Mouse (Mus musculus) embryo, embryonic 11 days (tissue): ENCODE results near the gene Gm5767.
A peak's percentile ranks its signal among the peaks of the same experiment; 100 is the strongest.

Source experiments
- DNase-seq: peaks from one replicate; pipeline ENCODE4 v3.0.0-alpha.2; 2015

Gene Gm5767

DNA sequence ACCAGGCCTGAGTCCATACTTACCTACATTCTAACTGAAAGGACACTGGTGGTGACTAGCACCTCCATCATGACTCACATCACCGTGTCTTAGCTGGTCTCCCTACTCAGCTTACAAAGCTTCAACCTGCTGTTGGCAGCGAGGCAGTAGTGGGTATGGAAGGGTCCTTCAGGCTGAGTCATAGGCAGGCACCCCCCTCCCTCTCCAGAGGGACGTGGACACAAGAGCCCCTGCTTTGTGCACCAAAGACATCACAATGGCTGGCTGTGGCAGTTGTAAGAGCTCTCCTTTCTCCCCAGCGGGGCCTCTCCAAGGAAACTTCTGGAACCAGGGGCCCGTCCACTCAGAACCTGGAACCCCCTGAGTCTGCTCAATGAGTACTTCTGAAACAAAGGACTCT lies at the start of gene Gm5767:
TSS of gene Gm5767 (plus strand) at position 301 of the 400 bp plus-strand sequence.
- DNase-seq = no peak

- DNase-seq = no peak
Observed at GRCm38 (mm10) chr16:8631428-8631827, 49.1 kb upstream of the Gm5767 start.

DNA sequence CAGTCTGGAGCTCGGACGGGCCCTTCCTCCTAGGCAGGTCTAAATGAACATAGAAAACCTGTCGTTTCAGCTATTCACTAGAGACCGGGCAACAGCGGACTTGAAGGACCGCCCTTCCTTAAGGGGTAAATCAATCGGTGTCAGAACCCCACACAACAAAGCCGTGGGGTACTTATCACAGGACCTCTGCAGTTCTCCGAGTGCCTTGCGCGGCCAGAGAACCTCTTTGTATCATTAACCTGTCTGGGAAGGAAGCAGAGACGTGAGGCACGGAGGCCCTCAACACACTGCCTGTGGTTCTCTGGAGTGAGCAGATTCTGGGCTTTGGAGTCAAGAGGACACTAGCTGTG lies 43.7 kb upstream of the Gm5767 start:
- DNase-seq = no peak

DNA sequence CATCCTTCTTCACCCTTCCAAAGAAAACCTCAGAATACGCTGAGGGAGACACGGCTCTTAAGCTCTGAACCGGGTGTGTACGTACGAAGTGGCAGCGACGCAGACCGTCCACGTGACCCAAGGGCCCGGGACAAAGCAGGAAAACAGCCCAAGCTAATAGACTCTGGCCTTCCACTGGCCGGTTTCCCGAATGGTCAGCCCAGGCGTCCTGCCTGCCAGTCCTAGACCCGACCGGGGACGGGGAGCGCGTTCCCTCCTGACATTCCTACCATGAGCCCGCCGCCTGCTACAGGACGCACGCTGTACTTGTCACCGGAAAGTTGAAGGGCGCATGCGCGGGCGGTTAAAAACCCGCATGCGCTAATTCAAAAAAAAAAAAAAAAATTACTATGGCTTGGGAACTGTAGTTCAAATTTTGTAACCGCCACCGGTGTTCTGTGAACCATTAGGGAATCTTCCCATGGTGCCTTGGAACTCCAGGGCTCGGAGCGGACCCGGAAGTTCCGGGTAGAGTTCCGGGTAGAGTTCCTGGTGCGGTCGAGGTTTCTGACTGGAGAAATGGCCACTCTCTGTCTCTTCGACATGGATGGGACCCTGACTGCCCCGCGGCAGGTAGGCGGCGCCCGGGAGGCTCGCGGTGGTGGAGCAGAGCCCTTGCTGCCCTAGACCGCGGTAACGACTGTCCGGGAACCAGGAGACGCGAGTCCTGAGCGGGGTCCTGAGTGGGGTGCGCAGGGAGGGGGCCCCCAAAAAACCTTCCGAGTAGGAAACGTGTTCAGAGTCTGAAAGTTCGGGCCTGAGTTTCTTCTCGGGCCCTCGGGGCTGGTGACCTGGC lies 43.1 kb upstream of the Gm5767 start, which contains the start of the genes Pmm2 and Tmem186:
TSS of gene Pmm2 (plus strand) at position 458 of the 835 bp plus-strand sequence.
TSS of gene Tmem186 (minus strand) at position 496 of the 835 bp plus-strand sequence.
- DNase-seq = peak; percentile 92

DNA sequence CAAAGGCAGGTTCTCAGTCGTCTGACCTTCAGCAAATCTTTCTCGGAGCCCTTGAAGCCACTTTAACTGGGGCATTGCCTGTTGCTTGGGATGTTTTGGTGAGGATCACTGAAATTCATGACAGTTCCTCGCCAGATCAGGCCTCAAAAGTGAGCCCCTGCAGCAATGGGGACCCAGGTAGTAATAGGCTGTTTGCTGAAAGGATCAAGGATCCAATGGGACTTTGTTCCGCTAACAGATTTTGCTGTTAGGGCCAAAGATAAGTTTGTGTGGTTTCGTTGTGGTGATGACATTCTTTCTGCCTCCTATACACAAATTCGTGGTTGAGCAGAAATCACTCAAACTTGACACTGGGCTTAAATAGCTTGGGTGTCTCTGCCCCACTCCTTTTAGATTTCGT lies 42.4 kb upstream of the Gm5767 start:
- no peak for DNase-seq

- no peak for DNase-seq
Observed at GRCm38 (mm10) chr16:8639466-8640191, 40.9 kb upstream of the Gm5767 start.

DNA sequence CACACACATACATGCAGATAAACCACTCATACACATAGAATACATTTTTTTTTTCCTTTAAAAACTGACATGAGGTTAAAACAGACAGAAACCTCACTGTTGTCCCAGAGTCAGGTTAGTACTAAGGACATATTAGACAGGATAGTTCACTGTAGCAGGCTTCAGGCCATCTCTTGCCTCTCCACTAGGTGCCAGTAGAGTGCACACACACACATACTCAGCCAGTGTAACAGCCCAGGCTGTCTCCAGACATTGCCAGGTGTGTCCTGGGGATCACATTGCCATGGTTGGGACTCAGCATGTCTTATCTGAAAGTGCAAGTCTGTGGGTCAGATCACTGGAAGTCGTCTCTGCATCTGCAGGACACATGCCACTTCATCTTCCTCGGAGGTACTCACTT lies 36.7 kb upstream of the Gm5767 start:
- DNase-seq = peak; percentile 56

- DNase-seq = no peak
Observed at GRCm38 (mm10) chr16:8645546-8645945, 35.0 kb upstream of the Gm5767 start.

DNA sequence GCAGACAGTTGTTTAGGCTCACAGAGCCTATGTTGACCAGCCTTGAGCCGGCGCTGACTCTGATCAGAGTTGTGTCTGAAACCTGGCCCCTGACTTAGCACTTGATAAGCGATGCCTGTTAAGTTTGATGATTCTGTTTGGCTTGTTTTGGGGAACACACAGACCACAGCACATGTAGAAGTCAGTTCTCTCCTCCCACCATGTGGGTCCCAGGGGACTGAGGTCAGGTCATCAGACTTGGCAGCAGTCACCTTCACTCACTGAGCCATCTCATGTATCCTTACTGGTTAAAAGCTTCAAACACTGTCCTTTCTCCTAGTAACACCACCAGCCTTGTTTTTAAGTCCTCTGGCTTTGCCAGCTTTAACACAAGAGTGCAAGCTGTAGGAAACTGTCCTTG lies 30.6 kb upstream of the Gm5767 start:
- no peak for DNase-seq

- DNase-seq = no peak
Observed at GRCm38 (mm10) chr16:8655108-8655507, 25.5 kb upstream of the Gm5767 start.

- no peak for DNase-seq
Observed at GRCm38 (mm10) chr16:8655599-8655998, 25.0 kb upstream of the Gm5767 start.

DNA sequence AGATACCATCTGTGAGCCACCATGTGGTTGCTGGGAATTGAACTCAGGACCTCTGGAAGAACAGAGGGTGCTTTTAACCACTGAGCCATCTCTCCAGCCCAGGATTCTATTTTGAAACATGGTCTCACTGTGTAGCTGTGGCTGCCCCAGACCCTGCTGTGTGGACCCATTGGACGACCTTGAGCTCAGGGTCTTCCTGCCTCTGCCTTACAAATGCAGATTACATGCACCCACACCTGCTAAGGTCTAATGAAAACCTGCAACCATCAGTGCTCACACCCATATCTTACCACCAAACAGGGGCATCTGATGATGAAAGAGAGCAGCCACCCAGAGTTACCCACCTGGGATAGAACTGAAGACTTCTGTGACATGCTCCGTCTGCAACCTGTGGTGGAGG lies 24.3 kb upstream of the Gm5767 start:
- DNase-seq = no peak

GRCm38 (mm10) chr16:8658349-8658748 lies 22.2 kb upstream of the Gm5767 start:
- no peak for DNase-seq

GRCm38 (mm10) chr16:8658764-8659163 lies 21.8 kb upstream of the Gm5767 start:
- DNase-seq = no peak

DNA sequence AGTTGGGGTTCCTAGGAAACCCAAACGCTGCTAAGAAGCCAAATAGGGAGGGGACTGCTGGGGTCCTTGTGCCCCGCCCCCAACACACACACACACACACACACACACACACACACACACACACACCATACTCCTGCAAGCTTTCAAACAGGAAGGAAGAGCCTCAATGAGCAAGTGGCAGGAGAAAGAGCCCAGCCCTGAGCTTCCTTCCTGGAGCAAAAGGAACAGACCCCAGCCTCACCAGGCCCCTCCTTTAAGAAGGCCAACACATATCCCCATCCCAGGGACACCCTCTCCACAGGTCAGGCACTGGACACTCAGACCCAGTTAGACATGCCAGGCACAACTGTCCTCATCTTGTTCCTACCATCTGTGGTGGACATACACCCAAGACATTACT lies 17.5 kb upstream of the Gm5767 start:
- DNase-seq = no peak

DNA sequence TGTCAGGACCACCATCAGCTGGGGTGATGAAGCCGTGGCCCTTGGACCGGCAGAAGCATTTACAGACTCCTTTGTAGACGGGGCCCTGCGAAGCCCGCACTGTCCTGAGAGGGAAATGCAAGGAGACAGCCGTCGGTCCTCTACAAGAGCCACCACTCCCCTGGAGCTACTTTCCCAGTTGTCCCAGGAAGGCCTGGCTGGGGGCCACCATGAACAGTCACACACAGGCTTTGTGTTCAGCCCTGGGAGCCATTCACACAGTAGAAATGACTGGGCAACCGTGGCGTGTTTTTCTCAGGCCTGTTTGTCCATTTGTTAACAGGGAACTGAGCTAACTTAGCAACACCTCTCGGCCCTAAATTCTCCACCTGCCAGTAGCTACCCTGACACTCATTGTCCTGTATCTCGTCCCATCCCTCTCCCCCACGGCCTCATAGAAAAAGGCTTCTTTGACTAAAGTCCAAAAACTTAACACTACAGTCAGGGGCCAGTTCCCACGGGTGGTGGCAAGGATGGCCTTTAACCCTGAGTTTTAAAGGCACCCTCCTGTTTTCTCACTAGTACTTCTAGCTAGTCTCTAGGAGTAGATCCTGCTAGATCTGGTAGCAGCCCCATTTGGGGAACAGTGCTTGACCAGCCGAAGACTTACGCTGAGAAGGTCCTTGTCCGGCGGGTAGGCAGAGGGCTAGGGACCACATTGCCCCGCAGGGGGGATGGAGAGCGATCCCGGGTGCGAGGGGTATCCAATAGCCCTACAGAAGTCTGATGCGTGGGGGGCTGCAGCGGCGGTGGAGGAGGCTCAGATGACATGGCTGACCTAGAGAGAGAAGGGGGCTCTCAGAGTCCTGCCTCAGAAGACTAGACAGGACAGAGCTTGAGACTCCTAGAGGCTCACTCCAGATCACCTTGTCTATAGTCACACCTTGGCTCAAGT lies 16.7 kb upstream of the Gm5767 start:
- DNase-seq = no peak

DNA sequence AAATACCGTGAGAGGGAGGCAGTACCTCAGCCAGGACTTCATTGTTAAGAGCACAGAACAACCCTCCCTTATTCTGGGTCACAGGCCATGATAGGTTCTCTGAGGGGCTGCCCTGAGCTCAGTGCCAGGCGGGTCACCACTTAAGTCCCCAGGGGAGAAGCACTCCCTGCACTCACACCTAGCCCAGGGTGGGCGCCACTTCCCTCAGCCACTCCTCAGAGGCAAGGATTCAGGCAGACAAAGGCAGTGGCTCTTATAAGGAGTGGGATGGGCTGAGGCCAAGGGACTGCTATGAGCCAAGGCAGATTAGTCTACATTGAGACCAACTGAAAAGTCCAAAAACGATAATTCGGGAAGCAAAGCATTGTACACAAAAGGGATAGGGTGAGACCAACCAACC lies 15.2 kb upstream of the Gm5767 start:
- DNase-seq = no peak

- DNase-seq = no peak
Observed at GRCm38 (mm10) chr16:8666452-8666851, 14.1 kb upstream of the Gm5767 start.

GRCm38 (mm10) chr16:8667261-8667660 lies 13.3 kb upstream of the Gm5767 start:
- no peak for DNase-seq

DNA sequence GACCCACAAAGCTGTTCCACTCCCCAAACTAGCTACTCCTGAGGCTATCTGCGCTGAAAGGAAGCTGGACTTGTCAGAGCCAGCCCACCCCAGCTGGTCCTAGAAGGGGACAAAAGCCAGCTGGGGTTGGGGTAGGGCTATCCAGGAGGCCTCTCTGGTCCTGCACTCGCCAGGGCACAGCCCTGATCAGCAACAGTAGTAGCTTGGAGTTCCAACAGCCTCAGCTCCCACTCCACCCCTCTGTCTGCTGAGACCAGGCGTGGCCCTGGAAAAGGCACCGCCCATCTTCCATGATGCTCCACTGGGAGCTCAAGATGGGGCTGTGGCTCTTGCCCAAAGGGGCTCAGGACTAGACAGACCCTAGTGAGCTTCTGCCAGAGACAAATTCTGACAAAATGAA lies 12.8 kb upstream of the Gm5767 start:
- DNase-seq = no peak

DNA sequence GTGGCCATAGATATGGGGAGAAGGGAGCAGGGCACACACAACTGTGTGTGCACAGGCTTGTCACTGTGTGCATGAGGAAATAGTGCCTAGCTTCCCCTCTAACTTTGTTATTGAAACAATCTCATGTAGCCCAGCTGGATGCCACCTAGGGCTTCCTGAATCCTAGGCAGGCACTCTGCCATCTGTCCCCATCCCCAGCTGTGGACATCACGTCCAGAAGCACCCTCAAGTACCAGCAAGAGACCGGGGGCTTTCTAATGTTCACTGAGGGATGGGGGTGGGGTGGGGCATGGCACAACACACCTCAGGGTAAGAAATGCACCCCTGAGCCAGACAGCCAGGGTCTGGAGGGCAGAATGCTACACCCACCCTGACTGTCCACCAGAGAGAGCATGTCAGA lies 12.2 kb upstream of the Gm5767 start:
- DNase-seq = no peak

DNA sequence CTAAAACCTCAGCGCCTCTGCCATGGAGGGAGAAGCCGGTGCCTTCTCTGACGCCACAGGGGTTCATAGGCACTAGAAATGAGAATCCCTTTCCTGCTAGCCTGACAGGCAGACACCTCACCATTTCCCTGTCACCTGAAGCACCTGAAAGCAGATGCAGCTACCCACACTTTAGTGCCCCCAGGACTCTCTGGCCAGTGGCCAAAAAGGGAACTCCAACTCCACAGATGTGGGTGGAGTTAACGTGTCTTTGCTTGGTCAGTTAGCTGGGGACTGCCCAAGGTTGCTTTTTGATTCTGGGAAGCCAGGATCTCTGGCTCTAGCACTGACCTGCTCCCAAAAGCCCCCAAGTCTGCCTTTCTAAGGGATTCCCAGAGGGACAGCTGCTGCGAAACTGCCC lies 11.1 kb upstream of the Gm5767 start:
- peak; percentile 33 for DNase-seq
